Mouse (Mus musculus) MEL (cell line): ENCODE data around the gene Fam32a. TPM values are rescaled to one million over a fixed set of nuclear protein-coding genes. Genes with fewer than 3 reads are reported as not detected.

ENCODE experiments used
- DNase-seq: peaks from one replicate; pipeline ENCODE4 v3.0.0; 2011; ENCODE audit warnings: low read depth, low spot score
- H3K27ac ChIP-seq: 2 replicates; pipeline ENCODE4 v1.5.1; 2012; ENCODE audit warnings: low read depth, mild to moderate bottlenecking, control low read depth, low read length, moderate library complexity; ENCODE audit not compliant: control insufficient read depth
- H3K27me3 ChIP-seq, 2 experiments: fragments of 150-350 bp in 1 of 2; sonication (generic) in 1 of 2; 2 replicates each; pipeline ENCODE4 v1.6.1; 2012; ENCODE audit warnings: low read length in 2 of 2, mild to moderate bottlenecking in 2 of 2, improper control_type of control experiment in 1 of 2, moderate library complexity in 1 of 2; ENCODE audit not compliant: insufficient read depth in 2 of 2, control insufficient read depth in 1 of 2
- H3K36me3 ChIP-seq, 2 experiments: 2 replicates each; pipeline ENCODE4 v1.6.1; 2012 to 2014; ENCODE audit warnings: low read length in 2 of 2, improper control_type of control experiment in 1 of 2, inconsistent platforms in 1 of 2, mild to moderate bottlenecking in 1 of 2; ENCODE audit not compliant: insufficient read depth in 2 of 2, control insufficient read depth in 1 of 2
- H3K4me1 ChIP-seq, 2 experiments: fragments of 150-350 bp in 1 of 2; sonication (generic) in 1 of 2; 2 replicates each; pipeline ENCODE4 v1.6.1; 2012; ENCODE audit warnings: low read length in 2 of 2, improper control_type of control experiment in 1 of 2, mild to moderate bottlenecking in 1 of 2; ENCODE audit not compliant: insufficient read depth in 2 of 2, control insufficient read depth in 1 of 2
- H3K4me3 ChIP-seq, 2 experiments: fragments of 150-350 bp in 1 of 2; sonication (generic) in 1 of 2; 2 replicates each; pipeline ENCODE4 v1.5.1; 2012; ENCODE audit warnings: low read depth in 2 of 2, low read length in 2 of 2, mild to moderate bottlenecking in 2 of 2, moderate library complexity in 2 of 2, control low read depth in 1 of 2, improper control_type of control experiment in 1 of 2; ENCODE audit not compliant: control insufficient read depth in 1 of 2, insufficient read depth in 1 of 2
- H3K79me2 ChIP-seq: 2 replicates; pipeline ENCODE4 v1.6.1; 2012; ENCODE audit warnings: mild to moderate bottlenecking, low read length, moderate library complexity; ENCODE audit not compliant: control insufficient read depth, poor library complexity, insufficient read depth
- H3K9ac ChIP-seq: 2 replicates; pipeline ENCODE4 v1.6.1; 2012; ENCODE audit warnings: low read depth, mild to moderate bottlenecking, control low read depth, low read length, moderate library complexity; ENCODE audit not compliant: control insufficient read depth, poor library complexity, severe bottlenecking
- H3K9me3 ChIP-seq: fragments of 150-350 bp; sonication (generic); replicated peaks from 2 replicates; pipeline ENCODE4 v1.6.1; 2012; ENCODE audit warnings: mild to moderate bottlenecking, low read length, improper control_type of control experiment, moderate library complexity; ENCODE audit not compliant: insufficient read depth
- BHLHE40 ChIP-seq: IDR thresholded peaks from 2 replicates; pipeline ENCODE4 v1.6.1; 2012; ENCODE audit warnings: low read depth, mild to moderate bottlenecking, inconsistent platforms, low read length, improper control_type of control experiment, borderline replicate concordance
- CHD2 ChIP-seq: IDR thresholded peaks from 2 replicates; pipeline ENCODE4 v1.6.1; 2011; ENCODE audit warnings: low read length, improper control_type of control experiment
- E2F4 ChIP-seq: IDR thresholded peaks from 2 replicates; pipeline ENCODE4 v1.6.1; 2011; ENCODE audit warnings: low read depth, low read length, improper control_type of control experiment, borderline replicate concordance
- ELF1 ChIP-seq: IDR thresholded peaks from 2 replicates; pipeline ENCODE4 v1.6.1; 2014; ENCODE audit warnings: low read depth, mild to moderate bottlenecking, inconsistent platforms, low read length, improper control_type of control experiment, moderate library complexity
- EP300 ChIP-seq, 2 experiments: IDR thresholded peaks; 2 replicates each; pipeline ENCODE4 v1.6.1; 2011; ENCODE audit warnings: improper control_type of control experiment in 2 of 2, low read length in 2 of 2, low read depth in 1 of 2, mild to moderate bottlenecking in 1 of 2
- ETS1 ChIP-seq: IDR thresholded peaks from 2 replicates; pipeline ENCODE4 v1.6.1; 2012; ENCODE audit warnings: low read depth, mild to moderate bottlenecking, inconsistent platforms, low read length, improper control_type of control experiment, moderate library complexity
- GABPA ChIP-seq: IDR thresholded peaks from 2 replicates; pipeline ENCODE4 v1.6.1; 2012; ENCODE audit warnings: low read depth, mild to moderate bottlenecking, inconsistent platforms, low read length, improper control_type of control experiment, moderate library complexity
- GATA1 ChIP-seq: IDR thresholded peaks from 2 replicates; pipeline ENCODE4 v1.6.1; 2011; ENCODE audit warnings: low read depth, low read length, improper control_type of control experiment
- HCFC1 ChIP-seq: IDR thresholded peaks from 2 replicates; pipeline ENCODE4 v1.6.1; 2012; ENCODE audit warnings: low read depth, mild to moderate bottlenecking, inconsistent platforms, low read length, improper control_type of control experiment, moderate library complexity
- JUND ChIP-seq: IDR thresholded peaks from 2 replicates; pipeline ENCODE4 v1.6.1; 2011; ENCODE audit warnings: low read depth, mild to moderate bottlenecking, improper control_type of control experiment, low read length
- KAT2A ChIP-seq: conservative IDR thresholded peaks from 2 replicates; pipeline ENCODE4 v1.6.1; 2012; ENCODE audit warnings: low read depth, low read length, improper control_type of control experiment, inconsistent platforms
- MAFK ChIP-seq: IDR thresholded peaks from 2 replicates; pipeline ENCODE4 v1.6.1; 2011; ENCODE audit warnings: low read depth, mild to moderate bottlenecking, low read length, improper control_type of control experiment, borderline replicate concordance
- MAX ChIP-seq: IDR thresholded peaks from 2 replicates; pipeline ENCODE4 v1.6.1; 2011; ENCODE audit warnings: low read length, improper control_type of control experiment
- MEF2A ChIP-seq: IDR thresholded peaks from 2 replicates; pipeline ENCODE4 v1.6.1; 2014; ENCODE audit warnings: low read depth, mild to moderate bottlenecking, inconsistent platforms, low read length, improper control_type of control experiment; ENCODE audit not compliant: poor library complexity, insufficient replicate concordance, severe bottlenecking; ENCODE audit errors: extremely low read depth
- MXI1 ChIP-seq: IDR thresholded peaks from 2 replicates; pipeline ENCODE4 v1.6.1; 2011; ENCODE audit warnings: mild to moderate bottlenecking, low read depth, low read length, improper control_type of control experiment
- MYC ChIP-seq: IDR thresholded peaks from 2 replicates; pipeline ENCODE4 v1.6.1; 2011; ENCODE audit warnings: low read depth, mild to moderate bottlenecking, low read length, improper control_type of control experiment, moderate library complexity
- NELFE ChIP-seq: IDR thresholded peaks from 2 replicates; pipeline ENCODE4 v1.6.1; 2011; ENCODE audit warnings: low read depth, low read length, improper control_type of control experiment
- POLR2A ChIP-seq, 2 experiments: IDR thresholded peaks; 2 replicates each; pipeline ENCODE4 v1.6.1; 2011 to 2012; ENCODE audit warnings: low read length in 2 of 2, mild to moderate bottlenecking in 2 of 2, control low read depth in 1 of 2, improper control_type of control experiment in 1 of 2, low read depth in 1 of 2, moderate library complexity in 1 of 2; ENCODE audit not compliant: control insufficient read depth in 1 of 2, insufficient read depth in 1 of 2, poor library complexity in 1 of 2
- POLR2AphosphoS2 ChIP-seq: IDR thresholded peaks from 2 replicates; pipeline ENCODE4 v1.6.1; 2011; ENCODE audit warnings: low read length, improper control_type of control experiment
- POLR2AphosphoS5 ChIP-seq: IDR thresholded peaks from 2 replicates; pipeline ENCODE4 v1.6.1; 2012; ENCODE audit warnings: low read depth, borderline replicate concordance, mild to moderate bottlenecking, inconsistent platforms, low read length, moderate library complexity, mixed read lengths
- RAD21 ChIP-seq: IDR thresholded peaks from 2 replicates; pipeline ENCODE4 v1.6.1; 2011; ENCODE audit warnings: mild to moderate bottlenecking, low read depth, low read length, improper control_type of control experiment
- RCOR1 ChIP-seq: IDR thresholded peaks from 2 replicates; pipeline ENCODE4 v1.6.1; 2012; ENCODE audit warnings: low read depth, mild to moderate bottlenecking, inconsistent platforms, low read length, improper control_type of control experiment
- SIN3A ChIP-seq: IDR thresholded peaks from 2 replicates; pipeline ENCODE4 v1.6.1; 2012; ENCODE audit warnings: low read length, improper control_type of control experiment, inconsistent platforms
- SMC3 ChIP-seq: IDR thresholded peaks from 2 replicates; pipeline ENCODE4 v1.6.1; 2011; ENCODE audit warnings: low read depth, low read length, improper control_type of control experiment
- UBTF ChIP-seq: IDR thresholded peaks from 2 replicates; pipeline ENCODE4 v1.6.1; 2012; ENCODE audit warnings: low read depth, mild to moderate bottlenecking, inconsistent platforms, low read length, improper control_type of control experiment, moderate library complexity, borderline replicate concordance; ENCODE audit not compliant: insufficient read depth
- USF2 ChIP-seq, 2 experiments: IDR thresholded peaks; 2 replicates each; pipeline ENCODE4 v1.6.1; 2011 to 2012; ENCODE audit warnings: improper control_type of control experiment in 2 of 2, low read length in 2 of 2, borderline replicate concordance in 1 of 2, inconsistent platforms in 1 of 2, low read depth in 1 of 2, mild to moderate bottlenecking in 1 of 2; ENCODE audit not compliant: insufficient read depth in 1 of 2
- ZC3H11A ChIP-seq: IDR thresholded peaks from 2 replicates; pipeline ENCODE4 v1.6.1; 2012; ENCODE audit warnings: low read depth, mild to moderate bottlenecking, inconsistent platforms, low read length, improper control_type of control experiment
- ZKSCAN1 ChIP-seq: IDR thresholded peaks from 2 replicates; pipeline ENCODE4 v1.6.1; 2012; ENCODE audit warnings: low read depth, mild to moderate bottlenecking, inconsistent platforms, low read length, improper control_type of control experiment, moderate library complexity
- ZNF384 ChIP-seq: IDR thresholded peaks from 2 replicates; pipeline ENCODE4 v1.6.1; 2012; ENCODE audit warnings: low read depth, mild to moderate bottlenecking, inconsistent platforms, low read length, improper control_type of control experiment
- polyA plus RNA-seq, 2 experiments: library from polyadenylated mRNA; stranded (reverse) in 1 of 2; unstranded in 1 of 2; fragments of >175 nt in 1 of 2; fragments of >200 nt in 1 of 2; gene quantifications; 2 replicates each; pipeline versions ENCODE4 v1.2.1 to v1.2.4; 2012; ENCODE audit warnings: low replicate concordance in 2 of 2, low read depth in 1 of 2; ENCODE audit not compliant: insufficient read length in 2 of 2, insufficient read depth in 1 of 2, missing spikeins in 1 of 2
- total RNA-seq: library from RNA; depleted of rRNA; stranded (reverse); fragments of 300-350 nt; gene quantifications from 2 replicates; pipeline ENCODE4 v1.2.3, GENCODE M21; 2012

The Fam32a gene
- total and polyA plus RNA-seq, 3 experiments, result 45.5 to 45.9 TPM; not detected in 1

GRCm38 (mm10) chr8:72208582-72208981 lies 10.9 kb upstream of the Fam32a start:
- no peaks in the 10 kb centered on the region for H3K79me2 ChIP-seq
- no peaks in the 10 kb centered on the region for H3K36me3 ChIP-seq
- H3K27ac ChIP-seq, result no peak overlapping the region
- H3K9ac ChIP-seq, result no peak overlapping the region
- no peak overlapping the region for H3K4me3 ChIP-seq
- DNase-seq, result no peak
- H3K4me1 ChIP-seq, result peaks cover 0 to 3% of the 10 kb centered on the region in 2 experiments; a peak in 2 of 4 replicates
- H3K9me3 ChIP-seq, result no peaks in the 10 kb centered on the region
- TF ChIP-seq POLR2AphosphoS5 (no peak), CHD2 (no peak), MEF2A (no peak), MXI1 (no peak), KAT2A (no peak), POLR2A (IDR thresholded peaks at IDR 0.05; ENCODE audit: control insufficient read depth in 1 of 2, insufficient read depth in 1 of 2, low read depth in 1 of 2, low read length in 2 of 2, poor library complexity in 1 of 2) (no peak), ZKSCAN1 (no peak), SIN3A (no peak), GATA1 (no peak), SMC3 (no peak), ETS1 (no peak), MAFK (no peak), USF2 (IDR thresholded peaks at IDR 0.05; ENCODE audit: borderline replicate concordance in 1 of 2, insufficient read depth in 1 of 2, low read depth in 1 of 2, low read length in 2 of 2) (no peak), RCOR1 (no peak), HCFC1 (no peak), ELF1 (no peak), GABPA (no peak), MYC (no peak), ZNF384 (no peak)
- H3K27me3 ChIP-seq, result no peaks in the 10 kb centered on the region

GRCm38 (mm10) chr8:72210222-72210621 lies 9.3 kb upstream of the Fam32a start:
- no peaks in the 10 kb centered on the region for H3K27me3 ChIP-seq
- no peaks in the 10 kb centered on the region for H3K9me3 ChIP-seq
- no peak for TF ChIP-seq UBTF
- TF ChIP-seq MYC, result no peak
- TF ChIP-seq EP300 (IDR thresholded peaks at IDR 0.05; ENCODE audit: low read depth in 1 of 2, low read length in 2 of 2), result no peak
- no peak for TF ChIP-seq ETS1
- no peak for TF ChIP-seq BHLHE40
- no peak for TF ChIP-seq POLR2AphosphoS5
- no peak for TF ChIP-seq RAD21
- no peak for TF ChIP-seq JUND
- no peak for TF ChIP-seq NELFE
- TF ChIP-seq MAFK, result no peak
- no peak for TF ChIP-seq USF2 (IDR thresholded peaks at IDR 0.05; ENCODE audit: borderline replicate concordance in 1 of 2, insufficient read depth in 1 of 2, low read depth in 1 of 2, low read length in 2 of 2)
- no peak for TF ChIP-seq POLR2A (IDR thresholded peaks at IDR 0.05; ENCODE audit: control insufficient read depth in 1 of 2, insufficient read depth in 1 of 2, low read depth in 1 of 2, low read length in 2 of 2, poor library complexity in 1 of 2)
- TF ChIP-seq E2F4, result no peak
- no peak for TF ChIP-seq POLR2AphosphoS2
- TF ChIP-seq ZC3H11A, result no peak
- TF ChIP-seq CHD2, result no peak
- no peak for TF ChIP-seq ZKSCAN1
- TF ChIP-seq MAX, result no peak
- peaks cover 0 to 3% of the 10 kb centered on the region in 2 experiments; a peak in 2 of 4 replicates for H3K4me1 ChIP-seq
- no peak overlapping the region for H3K9ac ChIP-seq
- no peaks in the 10 kb centered on the region for H3K36me3 ChIP-seq
- no peak for DNase-seq
- no peak overlapping the region for H3K4me3 ChIP-seq
- no peaks in the 10 kb centered on the region for H3K79me2 ChIP-seq
- no peak overlapping the region for H3K27ac ChIP-seq
